Mouse (Mus musculus): ENCODE data around the gene Dppa4.
"Not testable (repeated sequence)": the region's sequence is repeated elsewhere in the genome, so short reads cannot be mapped to it uniquely, and the experiment has no call there.

Dppa4 gene

DNA sequence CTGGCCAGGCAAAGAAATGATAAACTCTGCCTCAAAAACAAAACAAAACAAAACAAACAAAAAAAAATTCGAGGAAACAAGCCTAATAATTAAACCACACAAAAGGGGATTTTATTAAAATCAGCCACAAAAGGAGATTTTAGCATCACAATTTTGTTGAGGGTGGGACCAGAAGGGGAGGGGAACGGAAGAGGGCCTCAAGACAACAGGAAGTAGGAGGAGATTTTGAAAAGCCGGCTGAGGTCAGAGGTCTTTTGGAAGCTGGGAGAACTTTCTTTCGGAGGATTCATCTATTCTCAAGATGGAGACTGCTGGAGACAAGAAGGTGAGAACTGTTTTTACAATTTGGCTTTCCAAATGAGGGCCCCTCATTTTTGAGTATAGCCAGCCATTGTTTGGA, at the start of gene Dppa4:
Gene Dppa4, plus strand, starts transcription at position 217 of the 400 bp plus-strand sequence.
- DNase-seq, result no peak

DNA sequence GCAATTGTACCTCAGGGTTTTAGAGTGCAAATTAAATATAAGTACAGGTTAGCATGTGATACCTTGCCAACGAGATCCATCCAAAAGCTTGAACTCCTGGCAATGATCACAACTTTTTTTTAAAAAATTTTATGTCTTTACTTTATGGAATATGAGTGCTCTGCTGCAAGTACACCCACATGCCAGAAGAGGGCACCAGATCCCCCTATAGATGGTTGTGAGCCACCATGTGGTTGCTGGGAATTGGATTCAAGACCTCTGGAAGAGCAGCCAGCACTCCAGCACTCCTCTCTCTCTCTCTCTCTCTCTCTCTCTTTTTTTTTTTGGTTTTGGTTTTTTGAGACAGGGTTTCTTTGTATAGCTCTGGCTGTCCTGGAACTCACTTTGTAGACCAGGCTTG, 48.5 kb upstream of the Dppa4 start:
- no peak for DNase-seq

DNA sequence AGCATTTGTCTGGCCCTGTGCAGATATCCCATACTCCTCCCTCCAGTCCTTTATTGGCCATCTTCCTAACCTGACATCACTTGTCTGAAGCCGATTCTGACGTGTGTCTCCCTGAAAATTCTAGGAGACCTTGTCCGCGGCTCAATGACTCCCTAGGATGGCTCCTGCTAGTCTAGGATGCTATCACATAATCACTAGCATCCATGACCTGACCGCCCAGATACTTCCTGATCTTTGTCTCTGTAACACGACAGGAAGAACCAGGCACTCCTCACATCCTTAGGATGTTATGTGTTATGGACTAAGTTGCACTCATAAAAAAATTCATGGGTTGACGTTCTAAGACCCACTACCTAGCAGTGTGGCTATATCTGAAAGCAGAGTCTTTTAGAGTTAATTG, 45.9 kb upstream of the Dppa4 start:
- DNase-seq, result no peak

DNA sequence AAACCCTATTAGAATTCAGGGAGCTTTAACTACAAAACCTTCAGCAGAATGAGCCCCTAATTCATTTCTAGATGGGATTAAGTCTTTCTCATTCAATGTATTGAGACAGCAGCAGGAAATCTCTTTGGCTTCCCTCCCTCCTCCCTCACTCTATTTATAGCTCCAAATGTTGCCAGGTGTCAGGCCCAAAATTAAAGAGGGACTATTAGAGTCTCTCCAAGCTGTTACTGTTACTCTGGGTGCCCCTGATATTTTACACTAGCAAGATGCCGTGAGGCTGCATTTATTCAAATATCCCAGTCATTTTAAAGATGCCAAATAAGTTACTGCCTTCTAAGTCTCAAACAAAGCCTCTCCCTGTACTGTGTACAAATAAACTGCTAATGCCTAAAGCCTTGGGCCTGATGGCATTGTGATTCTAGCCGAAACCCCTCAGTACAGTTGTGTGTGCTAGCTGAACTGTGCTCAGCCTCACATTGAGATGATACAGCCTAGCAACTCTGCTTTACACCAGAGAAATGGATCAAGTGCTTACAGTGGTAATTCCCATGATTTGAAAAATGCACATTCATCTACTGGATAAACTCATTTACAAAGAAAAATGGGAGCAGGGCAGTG, 36.4 kb upstream of the Dppa4 start:
- no peak for DNase-seq

DNA sequence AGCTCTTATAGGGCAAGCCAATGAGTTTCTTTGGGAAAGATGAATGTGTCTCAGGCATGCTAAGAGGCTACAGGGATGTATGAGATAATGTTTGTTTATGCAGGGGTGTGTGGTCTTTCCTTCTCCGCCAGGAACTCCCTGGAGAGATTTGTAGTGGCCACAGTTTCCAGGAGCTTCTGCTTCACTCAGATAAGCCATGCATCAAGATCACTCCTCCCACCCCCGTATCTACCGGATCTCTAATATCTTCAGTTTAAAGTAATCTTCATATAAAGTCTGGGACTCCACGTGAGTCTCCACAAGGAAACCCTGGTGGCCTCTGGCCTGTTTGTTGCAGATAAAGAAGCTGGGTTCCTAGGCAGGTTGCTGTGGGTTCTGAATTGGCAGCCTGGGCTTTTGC, 30.7 kb upstream of the Dppa4 start:
- no peak for DNase-seq

DNA sequence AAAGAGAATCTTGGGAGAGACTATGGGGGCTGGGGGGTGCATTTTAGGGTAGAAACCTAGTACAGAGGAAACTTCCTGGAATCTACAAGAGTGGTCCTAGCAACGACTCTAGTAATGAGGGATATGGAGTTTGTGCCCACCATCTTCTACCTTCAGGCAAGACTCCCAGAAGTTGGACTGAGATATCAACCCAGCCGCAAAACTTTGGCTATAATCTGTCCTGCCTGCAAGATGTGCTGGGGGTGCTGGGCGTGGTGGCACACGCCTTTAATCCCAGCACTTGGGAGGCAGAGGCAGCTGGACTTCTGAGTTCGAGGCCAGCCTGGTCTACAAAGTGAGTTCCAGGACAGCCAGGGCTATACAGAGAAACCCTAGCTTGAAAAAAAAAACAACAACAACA, 28.9 kb upstream of the Dppa4 start:
- DNase-seq, result no peak

DNA sequence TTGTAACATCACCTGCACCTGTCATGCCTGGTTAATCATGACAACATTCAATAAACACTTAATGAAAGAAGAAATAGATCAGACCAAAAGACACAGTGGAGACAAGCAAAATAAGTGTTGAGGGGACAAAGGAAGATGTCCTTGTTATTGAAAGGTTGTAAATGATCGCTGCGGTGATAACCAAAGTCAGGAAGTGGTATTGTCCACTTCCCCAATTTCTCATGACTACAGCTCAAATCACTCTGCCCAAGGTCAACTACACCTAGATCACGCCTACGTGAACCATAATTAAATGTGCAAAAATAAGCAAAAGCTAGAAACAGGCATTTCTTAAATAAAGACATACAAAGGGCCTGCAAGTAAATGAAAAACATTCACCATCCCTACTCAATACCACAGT, 24.0 kb upstream of the Dppa4 start:
- no peak for DNase-seq

DNA sequence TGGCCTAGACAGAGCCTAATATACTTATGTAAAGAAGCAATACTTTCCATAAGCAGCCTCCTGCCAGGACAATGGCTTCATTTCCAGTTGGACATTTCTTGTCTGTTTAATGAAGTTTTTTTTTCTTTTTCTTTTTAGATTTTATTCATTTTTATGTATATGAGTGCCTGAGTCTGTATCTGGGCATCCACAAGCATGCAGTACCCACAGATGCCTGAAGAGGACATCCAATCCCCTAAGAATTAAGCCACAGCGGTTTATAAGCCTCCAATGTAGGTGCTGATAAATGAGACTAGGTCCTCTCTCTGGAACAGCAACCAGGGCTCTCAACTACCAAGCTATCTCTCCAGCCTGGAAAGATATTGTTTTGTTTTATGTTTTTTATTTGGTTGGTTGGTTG, 20.6 kb upstream of the Dppa4 start:
- no peak for DNase-seq

DNA sequence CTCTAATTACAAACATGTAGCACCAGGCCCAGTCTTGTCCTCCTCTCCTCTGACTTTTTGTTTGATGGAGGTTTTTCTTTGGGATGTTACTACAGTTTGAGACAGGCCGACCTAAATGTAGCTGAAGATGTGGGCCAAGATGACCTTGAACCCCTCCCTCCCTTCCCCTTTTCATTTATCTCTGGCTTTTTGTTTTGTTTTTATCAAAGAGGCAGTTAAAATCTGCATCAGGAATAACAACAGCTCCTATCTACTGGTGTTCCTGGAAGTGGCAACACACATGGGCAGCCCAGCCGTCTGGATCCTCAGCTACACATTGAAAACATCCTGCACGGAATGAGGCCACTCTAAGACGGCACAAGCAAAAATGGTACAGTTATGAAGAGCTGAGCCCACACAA, 17.7 kb upstream of the Dppa4 start:
- no peak for DNase-seq

DNA sequence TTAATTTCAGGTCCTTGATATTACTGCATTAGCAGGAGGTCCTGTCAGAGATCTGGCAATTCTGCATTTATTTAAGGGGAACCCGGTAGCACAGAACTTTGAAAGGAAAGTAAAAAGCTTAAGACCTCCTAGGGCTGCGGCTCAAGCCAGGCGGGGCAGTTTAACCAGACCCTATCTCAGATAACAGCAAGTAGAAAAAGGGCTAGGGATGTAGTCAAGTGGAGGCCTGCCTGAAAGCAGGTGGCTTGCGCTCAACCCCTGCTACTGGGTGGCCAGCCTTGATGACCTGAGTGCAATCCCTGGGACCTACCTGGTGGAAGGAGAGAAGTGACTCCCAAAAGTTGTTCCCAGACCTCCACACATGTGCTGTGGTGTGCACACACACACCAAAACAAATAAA, 6.6 kb upstream of the Dppa4 start:
- no peak for DNase-seq

DNA sequence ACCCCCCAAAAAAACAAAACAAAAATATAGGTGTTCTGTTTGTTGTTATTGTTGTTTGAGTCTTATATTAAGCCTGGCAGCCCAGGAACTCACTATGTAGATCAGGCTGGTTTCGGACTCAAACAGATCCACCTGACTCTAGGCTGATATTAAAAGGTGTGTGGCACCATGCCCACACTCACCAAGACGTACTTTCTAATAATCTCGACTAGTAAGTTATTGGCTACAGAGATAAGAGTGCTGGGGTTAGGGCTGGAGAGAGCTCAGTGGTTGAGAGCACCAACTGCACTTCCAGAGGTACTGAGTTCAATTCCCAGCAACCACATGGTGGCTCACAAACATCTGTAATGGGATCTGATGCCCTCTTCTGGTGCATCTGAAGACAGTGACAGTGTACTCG, 2.6 kb upstream of the Dppa4 start:
- DNase-seq, result no peak

DNA sequence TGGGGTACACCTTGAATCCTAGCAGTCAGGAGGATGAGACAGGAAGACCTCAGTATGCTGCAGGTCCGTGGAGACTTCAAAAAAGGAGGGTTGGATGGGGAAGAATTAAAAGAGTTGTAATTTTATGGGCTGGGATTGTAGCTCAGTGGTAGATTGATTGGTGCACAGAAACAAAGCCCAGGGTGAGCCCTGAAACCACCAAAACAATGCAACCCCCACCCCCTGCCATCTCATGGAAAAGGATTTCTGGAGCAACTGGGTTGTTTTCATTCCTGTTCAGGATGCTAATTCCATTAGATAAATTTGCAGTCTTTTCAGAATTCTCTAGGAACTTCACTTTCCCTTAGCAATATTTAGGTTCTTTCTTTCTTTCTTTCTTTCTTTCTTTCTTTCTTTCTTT, 732 bp upstream of the Dppa4 start:
- no peak for DNase-seq

DNA sequence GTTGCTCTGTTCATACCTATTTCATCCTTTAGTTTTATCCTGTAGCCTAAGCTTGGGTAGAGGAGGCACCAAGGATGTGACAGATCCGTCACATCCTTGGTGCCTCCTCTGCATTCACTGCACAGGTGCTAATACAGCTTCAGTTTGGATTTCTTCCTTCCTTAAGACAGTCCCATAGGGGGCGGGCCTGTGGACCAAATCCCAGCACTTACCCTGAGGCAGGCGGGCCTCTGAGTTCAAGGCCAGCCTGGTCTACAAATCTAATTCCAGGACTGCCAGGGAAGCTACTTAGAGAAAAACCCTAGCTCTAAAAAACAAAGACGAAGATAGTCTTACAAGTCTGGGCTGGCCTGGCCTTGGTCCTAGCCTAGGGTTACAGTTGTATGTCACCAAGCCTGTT, 2.0 kb downstream of the Dppa4 start:
- DNase-seq, result no peak

DNA sequence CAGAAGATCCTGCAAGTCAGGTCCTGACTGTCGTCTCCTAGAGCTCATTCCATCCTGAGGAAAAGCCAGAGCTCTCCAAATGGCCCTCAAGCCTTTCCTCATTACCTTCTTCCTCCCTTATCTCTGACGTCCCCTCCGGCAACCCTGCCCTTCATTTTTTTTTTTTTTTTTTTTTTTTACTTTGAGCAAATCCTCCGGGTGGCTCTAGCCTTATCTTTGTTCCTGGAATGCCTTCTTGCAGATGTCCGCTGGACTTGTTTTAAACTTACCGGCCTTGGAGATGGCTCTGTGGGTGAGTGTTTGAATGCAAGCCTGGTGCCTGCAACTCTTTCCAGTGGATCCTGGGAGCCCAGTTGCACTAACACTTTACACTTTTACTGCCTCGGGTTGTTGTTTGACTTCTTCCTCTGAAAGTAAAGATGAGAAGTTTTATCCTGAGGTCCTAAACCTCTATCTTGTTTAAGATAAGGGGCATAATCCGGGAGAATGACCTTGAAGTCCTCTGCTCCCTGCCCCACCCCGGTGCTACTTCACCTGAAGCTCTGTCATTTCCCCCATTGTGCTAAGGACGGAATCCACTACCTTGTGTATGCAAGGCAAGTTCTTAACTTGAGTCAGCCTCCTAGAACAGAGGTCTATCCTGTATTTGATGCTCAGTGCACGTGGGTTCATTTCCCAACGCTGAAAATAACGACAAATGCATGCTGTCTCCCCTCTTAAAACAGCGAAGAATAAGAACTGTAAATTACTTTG, 14.0 kb downstream of the Dppa4 start:
- DNase-seq, result no peak

DNA sequence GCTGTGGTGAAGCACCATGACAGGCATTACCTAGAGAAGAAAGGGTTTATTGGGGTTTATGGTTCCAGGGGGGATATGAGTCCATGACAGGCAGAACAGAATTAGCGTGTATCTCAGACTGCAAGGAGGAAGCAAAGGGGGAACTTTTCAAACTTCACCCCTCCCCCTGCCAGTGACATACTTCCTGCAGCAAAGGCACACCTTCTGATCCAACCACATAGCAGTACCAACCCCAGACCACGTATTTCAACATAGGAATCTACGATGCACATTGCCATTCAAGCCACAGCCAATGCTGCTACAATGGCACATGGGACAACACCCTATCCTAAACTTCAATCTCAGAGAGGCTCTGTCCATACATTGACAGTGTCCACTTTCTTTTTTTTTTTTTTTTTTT, 16.4 kb downstream of the Dppa4 start:
- no peak for DNase-seq

DNA sequence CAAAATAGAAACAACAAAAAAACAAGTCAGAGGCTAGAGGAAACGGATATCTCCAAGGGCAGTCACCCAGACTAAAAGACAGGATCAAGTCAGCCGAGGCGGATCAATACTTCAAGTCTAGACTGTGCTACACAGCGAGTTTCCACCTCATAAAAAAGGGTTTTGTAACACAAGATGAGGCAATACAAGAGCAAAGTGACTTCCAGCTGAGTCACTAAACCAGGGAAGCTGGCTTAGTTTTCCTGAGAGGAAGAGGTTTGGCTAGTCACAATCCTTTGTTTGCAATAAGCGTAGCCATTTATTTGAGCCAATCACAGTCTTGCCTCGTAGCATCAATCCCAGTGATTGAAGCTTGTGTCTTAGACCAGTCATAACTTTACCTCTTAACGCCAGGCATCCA, 20.0 kb downstream of the Dppa4 start, which contains the start of gene Dppa2:
Gene Dppa2, plus strand, starts transcription at position 400 of the 400 bp plus-strand sequence.
- DNase-seq, result no peak

DNA sequence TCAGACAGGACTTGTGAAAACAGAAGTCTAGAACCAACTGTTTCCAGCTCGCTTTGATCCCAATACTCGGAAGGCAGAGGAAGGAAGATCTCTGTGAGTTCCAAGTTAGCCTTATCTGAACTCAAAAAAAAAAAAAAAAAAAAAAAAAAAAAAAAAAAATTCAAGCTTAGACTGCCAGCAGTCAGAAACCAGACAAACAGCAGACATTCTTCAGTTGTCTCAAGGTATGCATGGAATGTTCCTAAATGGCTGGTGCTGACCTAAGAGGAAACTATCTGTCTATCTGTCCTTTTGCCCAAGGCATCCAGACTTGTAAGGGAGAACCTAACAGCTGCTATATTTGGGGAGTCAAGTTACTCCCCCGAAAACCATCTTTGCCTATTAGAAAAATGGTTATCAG, 20.4 kb downstream of the Dppa4 start:
- no peak for DNase-seq

DNA sequence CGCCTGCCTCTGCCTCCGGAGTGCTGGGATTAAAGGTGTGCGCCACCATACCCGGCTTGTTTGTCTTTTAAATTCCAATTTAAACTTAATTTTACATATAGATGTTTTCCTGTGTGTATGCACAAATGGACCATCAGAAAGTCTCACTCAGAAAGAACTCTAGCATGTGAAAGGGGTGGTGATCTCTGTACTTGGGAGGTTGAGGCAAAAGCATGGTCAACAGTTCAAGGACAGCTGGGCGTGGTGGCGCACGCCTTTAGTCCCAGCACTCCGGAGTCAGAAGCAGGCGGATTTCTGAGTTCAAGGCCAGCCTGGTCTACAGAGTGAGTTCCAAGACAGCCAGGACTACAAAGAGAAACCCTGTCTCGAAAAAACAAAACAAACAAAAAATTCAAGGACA, 25.4 kb downstream of the Dppa4 start:
- not testable (repeated sequence) for DNase-seq

DNA sequence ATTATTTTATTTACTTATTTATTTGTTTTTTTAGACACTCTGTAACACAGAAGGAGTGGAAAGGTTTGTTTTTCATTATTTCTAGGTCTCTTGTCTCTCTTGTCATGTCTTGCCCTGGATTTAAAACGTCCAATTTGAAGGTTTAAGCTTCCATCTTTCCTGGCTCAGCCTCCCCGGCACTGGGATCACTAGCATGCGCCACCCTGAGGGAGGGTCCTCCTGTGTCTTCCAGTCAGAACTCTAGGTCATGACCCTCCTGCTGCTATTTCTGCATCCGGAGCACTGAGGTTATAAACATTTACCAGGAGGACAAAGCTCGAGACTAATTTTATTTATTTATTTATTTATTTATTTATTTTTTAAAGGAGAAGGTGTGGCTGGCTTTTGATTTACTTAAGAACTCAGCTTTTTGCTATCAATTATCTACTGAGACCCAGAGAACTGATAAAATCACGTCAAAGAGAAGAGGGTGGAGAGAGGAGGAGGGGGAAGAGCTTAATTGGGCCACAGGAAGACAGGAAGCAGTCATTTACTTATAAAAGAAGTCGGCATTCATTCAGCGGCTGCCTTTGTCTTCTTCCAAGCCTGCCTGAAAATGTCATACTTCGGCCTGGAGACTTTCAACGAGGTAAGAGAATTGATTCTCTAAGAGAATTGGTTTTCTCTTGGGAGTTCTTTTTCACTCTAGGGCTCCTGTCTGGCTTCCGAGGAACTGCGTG, 26.5 kb downstream of the Dppa4 start:
- no peak for DNase-seq

DNA sequence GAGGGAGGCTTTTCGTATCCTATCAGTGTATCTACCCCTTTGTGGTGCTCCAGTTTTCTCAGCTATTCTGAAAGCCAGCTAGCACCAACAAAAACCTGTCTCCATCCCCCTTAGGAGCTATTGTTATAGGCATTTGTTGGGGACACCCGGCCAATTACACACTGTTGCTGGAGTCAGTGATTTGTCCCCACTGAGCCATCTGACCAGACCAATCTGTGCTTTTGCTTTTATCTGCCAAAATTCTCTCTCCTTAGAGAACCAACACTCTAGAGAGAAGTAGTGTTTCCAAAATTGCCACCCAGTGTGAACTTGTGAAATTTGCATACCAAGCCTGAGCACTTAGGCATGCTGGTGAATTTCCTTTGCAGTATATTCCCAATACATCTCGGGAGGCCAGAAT, 31.8 kb downstream of the Dppa4 start:
- no peak for DNase-seq

DNA sequence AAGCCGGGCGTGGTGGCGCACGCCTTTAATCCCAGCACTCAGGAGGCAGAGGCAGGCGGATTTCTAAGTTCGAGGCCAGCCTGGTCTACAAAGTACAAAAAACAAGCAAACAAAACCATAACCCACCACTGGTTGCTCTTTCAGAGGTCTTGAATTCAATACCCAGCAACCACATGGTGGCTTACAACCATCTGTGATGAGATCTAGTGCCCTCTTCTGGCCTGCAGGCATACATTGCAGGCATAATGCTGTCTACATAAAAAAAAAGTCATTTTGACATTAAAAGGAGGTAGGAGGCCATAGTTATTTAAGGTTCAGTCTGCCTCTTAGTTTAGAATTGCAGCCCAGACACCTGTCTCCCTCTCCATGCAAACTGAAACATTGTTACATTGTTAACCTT, 37.2 kb downstream of the Dppa4 start:
- DNase-seq, result no peak

DNA sequence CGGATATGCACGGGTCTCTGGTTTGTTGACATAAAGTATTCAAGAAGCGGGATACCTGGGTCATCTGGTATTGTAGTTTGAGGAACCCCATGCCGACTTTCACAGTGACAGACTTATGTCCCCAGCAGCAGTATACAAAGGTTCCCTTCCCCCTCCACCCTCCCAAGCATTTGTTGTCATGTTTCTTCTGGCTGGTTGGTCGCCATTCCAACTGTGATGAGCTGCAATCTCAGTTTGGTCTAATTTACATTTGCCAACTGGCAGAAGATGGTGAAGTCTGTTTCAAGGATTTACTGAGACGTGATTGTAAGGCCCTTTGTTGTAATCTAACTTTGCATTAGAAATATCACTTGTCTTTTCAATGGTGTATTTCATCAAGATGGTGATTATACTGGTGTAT, 39.6 kb downstream of the Dppa4 start:
- no peak for DNase-seq

DNA sequence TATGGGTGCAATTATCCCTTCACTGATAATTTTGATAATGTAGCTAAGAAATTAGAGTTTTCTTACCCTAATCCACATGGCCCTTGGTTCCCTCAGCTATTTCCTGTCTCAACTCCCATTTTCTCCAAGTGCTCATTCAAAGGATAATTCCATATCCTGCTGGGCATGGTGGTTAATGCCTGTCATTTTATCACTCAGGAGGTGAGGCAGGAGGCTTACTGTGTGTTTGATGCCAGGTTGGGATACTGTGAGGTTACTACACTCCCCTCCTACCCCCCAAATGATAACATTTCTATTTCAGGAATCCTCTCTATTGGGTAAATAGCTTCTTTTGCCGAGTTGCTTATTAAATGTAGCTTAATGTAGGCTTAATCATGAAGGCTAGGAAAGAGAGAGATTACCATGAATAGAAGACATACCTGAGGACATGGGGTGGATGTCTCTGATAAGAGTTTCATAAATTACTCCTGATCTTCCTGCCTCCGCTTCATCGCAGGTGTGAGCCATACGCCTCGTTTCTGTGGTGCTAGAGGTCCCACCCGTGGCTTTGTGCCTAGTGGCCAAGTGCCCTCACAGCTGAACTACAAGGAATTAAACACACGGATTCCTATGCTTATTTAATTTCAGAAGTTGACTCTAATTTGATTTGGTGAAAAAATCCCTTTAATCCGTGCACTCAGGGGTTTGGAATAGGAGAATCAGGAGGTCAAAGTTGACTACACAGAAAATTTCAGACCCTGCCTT, 40.2 kb downstream of the Dppa4 start:
- DNase-seq, result no peak

DNA sequence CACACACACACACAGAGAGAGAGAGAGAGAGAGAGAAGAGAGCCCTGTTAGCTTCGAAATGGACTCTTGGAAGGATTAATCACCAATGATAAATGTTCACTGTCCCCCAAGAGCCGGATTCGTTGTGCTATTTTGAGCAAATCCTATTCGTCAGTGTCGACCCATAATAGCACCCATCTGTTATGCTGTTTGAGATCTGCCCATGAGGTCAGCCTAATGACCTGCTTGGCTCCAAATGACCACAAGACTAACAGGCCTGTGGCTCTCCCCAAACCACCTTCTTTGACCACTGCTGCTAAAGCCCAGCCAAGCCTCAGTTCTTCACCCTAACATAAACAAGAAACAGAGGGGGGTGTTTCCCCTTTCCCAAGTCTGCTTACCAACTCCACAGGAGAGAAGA, 43.4 kb downstream of the Dppa4 start:
- DNase-seq, result no peak

Measured in lung, adult 18-20 months (tissue).